Mouse (Mus musculus) MEL (cell line): ENCODE data around the gene Gm13278.
"Not testable (repeated sequence)": the region's sequence is repeated elsewhere in the genome, so short reads cannot be mapped to it uniquely, and the experiment has no call there.

ENCODE experiments used
- CHD1 ChIP-seq: IDR thresholded peaks from 2 replicates; pipeline ENCODE4 v1.6.1; 2012; ENCODE audit warnings: low read depth, mild to moderate bottlenecking, inconsistent platforms, low read length, improper control_type of control experiment
- CTCF ChIP-seq, 3 experiments: IDR thresholded peaks in 2 of 3; conservative IDR thresholded peaks in 1 of 3; 2 replicates each; pipeline ENCODE4 v1.5.1; 2011 to 2012; ENCODE audit warnings: low read length in 3 of 3, low read depth in 2 of 3, mild to moderate bottlenecking in 2 of 3, improper control_type of control experiment in 1 of 3, inconsistent platforms in 1 of 3, mixed read lengths in 1 of 3, moderate library complexity in 1 of 3; ENCODE audit not compliant: control insufficient read depth in 1 of 3, insufficient read depth in 1 of 3, poor library complexity in 1 of 3, severe bottlenecking in 1 of 3
- EP300 ChIP-seq, 2 experiments: IDR thresholded peaks; 2 replicates each; pipeline ENCODE4 v1.6.1; 2011; ENCODE audit warnings: improper control_type of control experiment in 2 of 2, low read length in 2 of 2, low read depth in 1 of 2, mild to moderate bottlenecking in 1 of 2
- GABPA ChIP-seq: IDR thresholded peaks from 2 replicates; pipeline ENCODE4 v1.6.1; 2012; ENCODE audit warnings: low read depth, mild to moderate bottlenecking, inconsistent platforms, low read length, improper control_type of control experiment, moderate library complexity
- MEF2A ChIP-seq: IDR thresholded peaks from 2 replicates; pipeline ENCODE4 v1.6.1; 2014; ENCODE audit warnings: low read depth, mild to moderate bottlenecking, inconsistent platforms, low read length, improper control_type of control experiment; ENCODE audit not compliant: poor library complexity, insufficient replicate concordance, severe bottlenecking; ENCODE audit errors: extremely low read depth
- POLR2A ChIP-seq, 2 experiments: IDR thresholded peaks; 2 replicates each; pipeline ENCODE4 v1.6.1; 2011 to 2012; ENCODE audit warnings: low read length in 2 of 2, mild to moderate bottlenecking in 2 of 2, control low read depth in 1 of 2, improper control_type of control experiment in 1 of 2, low read depth in 1 of 2, moderate library complexity in 1 of 2; ENCODE audit not compliant: control insufficient read depth in 1 of 2, insufficient read depth in 1 of 2, poor library complexity in 1 of 2
- TAL1 ChIP-seq: IDR thresholded peaks from 2 replicates; pipeline ENCODE4 v1.6.1; 2012; ENCODE audit warnings: mild to moderate bottlenecking, inconsistent platforms, low read length, moderate library complexity, mixed read lengths

- TF ChIP-seq CHD1; CTCF (IDR thresholded peaks at IDR 0.05 in 2 of 3, conservative IDR thresholded peaks at IDR 0.05 in 1 of 3; ENCODE audit: control insufficient read depth in 1 of 3, insufficient read depth in 1 of 3, low read depth in 2 of 3, low read length in 3 of 3, poor library complexity in 1 of 3, severe bottlenecking in 1 of 3); MEF2A; GABPA; POLR2A (IDR thresholded peaks at IDR 0.05; ENCODE audit: control insufficient read depth in 1 of 2, insufficient read depth in 1 of 2, low read depth in 1 of 2, low read length in 2 of 2, poor library complexity in 1 of 2); TAL1; EP300 (IDR thresholded peaks at IDR 0.05; ENCODE audit: low read depth in 1 of 2, low read length in 2 of 2): not testable (repeated sequence)
Measured at GRCm38 (mm10) chr4:88785409-88785808, 5.9 kb upstream of the Gm13278 start, which contains the start of gene Gm13276.
